Mouse (Mus musculus) heart, postnatal 0 days (tissue): ENCODE measurements around the gene Slc29a1. TPM values are rescaled to one million over a fixed set of nuclear protein-coding genes. Genes with fewer than 3 reads are reported as not detected.

ENCODE experiments used
- ATAC-seq: fragments of 200-750 bp; cut with Nextera tagmentation; 2 replicates; pipeline ENCODE4 v1.8.0; 2017; ENCODE audit warnings: low read depth, moderate number of reproducible peaks, moderate library complexity; ENCODE audit not compliant: insufficient read depth
- DNase-seq: peaks from one replicate; pipeline ENCODE4 v3.0.0-alpha.2; 2016; ENCODE audit warnings: low spot score
- H3K27ac ChIP-seq: fragments of 300-500 bp; sonication (generic); 2 replicates; pipeline ENCODE4 v1.5.1; 2014; ENCODE audit warnings: low read depth, mild to moderate bottlenecking
- H3K27me3 ChIP-seq: fragments of 300-500 bp; sonication (generic); 2 replicates; pipeline ENCODE4 v1.6.1; 2014; ENCODE audit warnings: low read length, mixed read lengths; ENCODE audit not compliant: control insufficient read depth, insufficient read depth
- H3K36me3 ChIP-seq: fragments of 300-500 bp; sonication (generic); replicated peaks from 2 replicates; pipeline ENCODE4 v1.6.1; 2014; ENCODE audit warnings: low read length, mixed read lengths; ENCODE audit not compliant: control insufficient read depth, insufficient read depth
- H3K4me1 ChIP-seq: fragments of 300-500 bp; sonication (generic); 2 replicates; pipeline ENCODE4 v1.6.1; 2014; ENCODE audit warnings: antibody characterized with exemption; ENCODE audit not compliant: control insufficient read depth, insufficient read depth
- H3K4me2 ChIP-seq: fragments of 300-500 bp; sonication (generic); 2 replicates; pipeline ENCODE4 v1.6.1; 2014; ENCODE audit warnings: low read depth, mild to moderate bottlenecking, low read length, moderate library complexity
- H3K4me3 ChIP-seq: fragments of 300-500 bp; sonication (generic); 2 replicates; pipeline ENCODE4 v1.5.1; 2014; ENCODE audit warnings: low read depth, low read length
- H3K9ac ChIP-seq: fragments of 300-500 bp; sonication (generic); replicated peaks from 2 replicates; pipeline ENCODE4 v1.6.1; 2014; ENCODE audit warnings: low read depth, low read length, mixed read lengths
- H3K9me3 ChIP-seq: fragments of 300-500 bp; sonication (generic); replicated peaks from 2 replicates; pipeline ENCODE4 v1.6.1; 2016; ENCODE audit warnings: low read length; ENCODE audit not compliant: control insufficient read depth
- CTCF ChIP-seq: IDR thresholded peaks from 2 replicates; pipeline ENCODE4 v1.5.1; 2016; ENCODE audit warnings: antibody characterized with exemption, control low read depth, low read depth
- EP300 ChIP-seq: IDR thresholded peaks from 2 replicates; pipeline ENCODE4 v1.6.1; 2016; ENCODE audit warnings: antibody characterized with exemption, low read depth
- WGBS: fragments of 180-500 bp; shearing (Covaris S2); extraction: QIAGEN DNeasy Blood & Tissue Kit; methylation state at CpG from one replicate; pipeline ENCODE4 v1.1.7; 2014; 5-methylcytosine and 5-hydroxymethylcytosine counted together
- polyA plus RNA-seq: library from polyadenylated mRNA; unstranded; fragments of >200 nt; fragmentation: Nextera tagmentation; extraction: Ambion mirVana; gene quantifications from 2 replicates; pipeline ENCODE4 v1.2.1, GENCODE M21; 2015
- total RNA-seq: library from RNA; depleted of rRNA; stranded (reverse); fragments of >200 nt; gene quantifications from 2 replicates; pipeline ENCODE4 v1.2.3, GENCODE M21; 2014; ENCODE audit warnings: low replicate concordance

Gene Slc29a1
- total and polyA plus RNA-seq, 2 experiments from 2014 or later: 107 to 236 TPM

GRCm38 (mm10) chr17:45573087-45573779, 26.2 kb downstream of the Slc29a1 start, which contains the start of gene Hsp90ab1:
Gene Hsp90ab1, minus strand, starts transcription at chr17:45573271.
- peak; percentile 84 for ATAC-seq
- Histone ChIP-seq H3K4me2 (peak within 1 kb of the TSS; percentile 77), H3K9ac (peak within 1 kb of the TSS; percentile 91), H3K4me3 (peak within 1 kb of the TSS; percentile 94), H3K4me1 (peaks cover 15% of the 10 kb centered on the region; the same call in 1 of the 2 replicates), H3K27me3 (no peaks in the 10 kb centered on the region), H3K9me3 (no peaks in the 10 kb centered on the region), H3K36me3 (peaks cover 36% of the 10 kb centered on the region), H3K27ac (peak within 1 kb of the TSS; percentile 97)
- WGBS: under 1% methylated on average over 40 of the region's 41 CpGs
- DNase-seq: peak; percentile 96
- no peak for TF ChIP-seq CTCF
- TF ChIP-seq EP300: peak; percentile 41

GRCm38 (mm10) chr17:45572103-45573086, 27.0 kb downstream of the Slc29a1 start:
- DNase-seq: peak; percentile 94
- Histone ChIP-seq H3K36me3 (peaks cover 44% of the 10 kb centered on the region), H3K27ac (peak overlapping the region; percentile 97), H3K9ac (peak overlapping the region; percentile 91), H3K9me3 (no peaks in the 10 kb centered on the region), H3K27me3 (no peaks in the 10 kb centered on the region), H3K4me3 (peak overlapping the region; percentile 94), H3K4me2 (peak overlapping the region; percentile 77), H3K4me1 (peaks cover 12% of the 10 kb centered on the region; the same call in 1 of the 2 replicates)
- TF ChIP-seq CTCF (no peak; the same call in 1 of the 2 replicates), EP300 (no peak; the same call in 1 of the 2 replicates)
- peak; percentile 58 for ATAC-seq
- under 1% methylated on average over 54 of the region's 57 CpGs for WGBS

DNA sequence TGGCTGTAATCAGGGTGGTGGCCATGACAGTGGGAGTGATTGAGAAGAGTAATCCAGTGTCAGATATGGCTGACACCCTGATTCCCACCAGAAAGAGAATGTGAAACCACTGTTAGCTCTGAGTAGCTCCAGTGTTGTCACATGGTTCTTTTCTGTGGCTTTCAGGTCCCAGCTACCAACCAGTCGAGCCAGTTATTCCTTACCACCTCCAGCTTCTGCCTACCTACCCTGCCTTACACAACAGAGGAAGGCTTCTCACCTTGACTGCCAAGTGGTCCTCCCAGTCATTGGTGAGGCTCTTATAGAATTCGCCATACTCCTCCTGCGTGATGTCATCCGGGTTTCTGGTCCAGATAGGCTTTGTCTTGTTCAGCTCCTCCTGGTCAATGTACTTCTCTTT, 29.4 kb downstream of the Slc29a1 start:
- Histone ChIP-seq H3K9me3 (no peaks in the 10 kb centered on the region), H3K27me3 (no peaks in the 10 kb centered on the region), H3K4me1 (peaks cover 10% of the 10 kb centered on the region; the same call in 1 of the 2 replicates), H3K4me2 (no peak overlapping the region), H3K27ac (no peak overlapping the region), H3K9ac (no peak overlapping the region), H3K36me3 (peaks cover 63% of the 10 kb centered on the region), H3K4me3 (no peak overlapping the region)
- TF ChIP-seq CTCF: no peak
- TF ChIP-seq EP300: no peak
- no peak for DNase-seq
- 74% methylated on average over 4 of the region's 4 CpGs for WGBS
- ATAC-seq: no peak

- ATAC-seq (no peak), DNase-seq (no peak)
- Histone ChIP-seq H3K9me3 (no peaks in the 10 kb centered on the region), H3K4me1 (peaks cover 12% of the 10 kb centered on the region), H3K9ac (no peak overlapping the region), H3K27me3 (no peaks in the 10 kb centered on the region), H3K27ac (no peak overlapping the region), H3K4me2 (no peak overlapping the region), H3K36me3 (peaks cover 63% of the 10 kb centered on the region), H3K4me3 (no peak overlapping the region)
- no peak for TF ChIP-seq EP300
- no peak for TF ChIP-seq CTCF
- 82% methylated on average over 12 of the region's 12 CpGs for WGBS
Measured at GRCm38 (mm10) chr17:45568990-45569389, 30.4 kb downstream of the Slc29a1 start.

- TF ChIP-seq CTCF: no peak
- peaks cover 13% of the 10 kb centered on the region for H3K4me1 ChIP-seq
- DNase-seq: no peak
- no peak overlapping the region for H3K4me3 ChIP-seq
- H3K27ac ChIP-seq: 0 out of 2 replicates have a peak overlapping the region, but pooled peaks have one; percentile 36
- ATAC-seq: no peak
- H3K9me3 ChIP-seq: no peaks in the 10 kb centered on the region
- no peaks in the 10 kb centered on the region for H3K27me3 ChIP-seq
- 35% methylated on average over 4 of the region's 4 CpGs for WGBS
- H3K4me2 ChIP-seq: no peak overlapping the region
- peaks cover 63% of the 10 kb centered on the region for H3K36me3 ChIP-seq
- no peak overlapping the region for H3K9ac ChIP-seq
Measured at GRCm38 (mm10) chr17:45567162-45567601, 32.2 kb downstream of the Slc29a1 start.
